Mouse (Mus musculus) retina, adult 2 months (tissue): ENCODE data around the gene Dagla.

Experiments used
- DNase-seq: peaks from one replicate; pipeline ENCODE4 v3.0.0-alpha.2; 2012; ENCODE audit warnings: low read depth, low spot score

The Dagla gene

GRCm38 (mm10) chr19:10304810-10305544 lies at the start of gene Dagla:
TSS of gene Dagla (minus strand) at chr19:10304877.
- DNase-seq: peak; percentile 22

- DNase-seq: no peak
These were observed 47.5 kb upstream of the Dagla start for GRCm38 (mm10) chr19:10352218-10352617.

GRCm38 (mm10) chr19:10347628-10348273 lies 43.1 kb upstream of the Dagla start:
- no peak for DNase-seq

- DNase-seq: no peak
These were observed 41.0 kb upstream of the Dagla start for GRCm38 (mm10) chr19:10345696-10346095.

- no peak for DNase-seq
These were observed 39.2 kb upstream of the Dagla start for GRCm38 (mm10) chr19:10343866-10344265.

- DNase-seq: no peak
These were observed 37.3 kb upstream of the Dagla start for GRCm38 (mm10) chr19:10341817-10342439.

GRCm38 (mm10) chr19:10341152-10341551 lies 36.5 kb upstream of the Dagla start:
- DNase-seq: no peak

- no peak for DNase-seq
These were observed 36.0 kb upstream of the Dagla start for GRCm38 (mm10) chr19:10340661-10341060.

GRCm38 (mm10) chr19:10339271-10339670 lies 34.6 kb upstream of the Dagla start:
- DNase-seq: no peak

- no peak for DNase-seq
These were observed 34.0 kb upstream of the Dagla start for GRCm38 (mm10) chr19:10338724-10339123.

GRCm38 (mm10) chr19:10334467-10334866 lies 29.8 kb upstream of the Dagla start:
- no peak for DNase-seq

GRCm38 (mm10) chr19:10333545-10334252 lies 29.0 kb upstream of the Dagla start:
- peak; percentile 32 for DNase-seq

GRCm38 (mm10) chr19:10331706-10332105 lies 27.0 kb upstream of the Dagla start:
- peak; percentile 65 for DNase-seq

- DNase-seq: no peak
These were observed 24.4 kb upstream of the Dagla start for GRCm38 (mm10) chr19:10329033-10329432.

GRCm38 (mm10) chr19:10326609-10327008 lies 21.9 kb upstream of the Dagla start:
- no peak for DNase-seq

- DNase-seq: no peak
These were observed 19.2 kb upstream of the Dagla start for GRCm38 (mm10) chr19:10323860-10324259.

GRCm38 (mm10) chr19:10323362-10323837 lies 18.7 kb upstream of the Dagla start:
- DNase-seq: no peak

- no peak for DNase-seq
These were observed 13.1 kb upstream of the Dagla start for GRCm38 (mm10) chr19:10317795-10318194.

GRCm38 (mm10) chr19:10317358-10317757 lies 12.7 kb upstream of the Dagla start:
- no peak for DNase-seq

- DNase-seq: no peak
These were observed 12.3 kb upstream of the Dagla start for GRCm38 (mm10) chr19:10316956-10317355.

GRCm38 (mm10) chr19:10312072-10312471 lies 7.4 kb upstream of the Dagla start:
- no peak for DNase-seq

- no peak for DNase-seq
These were observed 4.3 kb upstream of the Dagla start for GRCm38 (mm10) chr19:10308990-10309389.
